Mouse (Mus musculus) lung, postnatal 14 days (tissue): ENCODE data around the gene Bcl2.

Experiments used
- DNase-seq: peaks from one replicate; pipeline ENCODE4 v3.0.0; 2021

Gene Bcl2

GRCm38 (mm10) chr1:106583245-106584241 lies 130.5 kb downstream of the Bcl2 start:
- DNase-seq = peak; percentile 26

- no peak for DNase-seq
These were observed 131.3 kb downstream of the Bcl2 start for GRCm38 (mm10) chr1:106582810-106583209.

- no peak for DNase-seq
These were observed 132.3 kb downstream of the Bcl2 start for GRCm38 (mm10) chr1:106581812-106582211.

GRCm38 (mm10) chr1:106579768-106580167 lies 134.3 kb downstream of the Bcl2 start:
- DNase-seq = no peak

GRCm38 (mm10) chr1:106572506-106572905 lies 141.6 kb downstream of the Bcl2 start:
- no peak for DNase-seq

- DNase-seq = no peak
These were observed 143.2 kb downstream of the Bcl2 start for GRCm38 (mm10) chr1:106570870-106571269.

GRCm38 (mm10) chr1:106570366-106570765 lies 143.7 kb downstream of the Bcl2 start:
- DNase-seq = peak; percentile 15

- no peak for DNase-seq
These were observed 144.4 kb downstream of the Bcl2 start for GRCm38 (mm10) chr1:106569674-106570073.

- DNase-seq = no peak
These were observed 145.2 kb downstream of the Bcl2 start for GRCm38 (mm10) chr1:106568868-106569267.

- DNase-seq = no peak
These were observed 146.6 kb downstream of the Bcl2 start for GRCm38 (mm10) chr1:106567506-106567905.

GRCm38 (mm10) chr1:106566120-106567086 lies 147.7 kb downstream of the Bcl2 start:
- DNase-seq = no peak

- DNase-seq = no peak
These were observed 148.8 kb downstream of the Bcl2 start for GRCm38 (mm10) chr1:106565238-106565637.

GRCm38 (mm10) chr1:106564436-106564835 lies 149.6 kb downstream of the Bcl2 start:
- DNase-seq = no peak

GRCm38 (mm10) chr1:106562751-106563150 lies 151.3 kb downstream of the Bcl2 start:
- DNase-seq = no peak

GRCm38 (mm10) chr1:106561085-106561760 lies 152.9 kb downstream of the Bcl2 start:
- DNase-seq = no peak

- no peak for DNase-seq
These were observed 154.0 kb downstream of the Bcl2 start for GRCm38 (mm10) chr1:106560105-106560504.

- DNase-seq = no peak
These were observed 154.9 kb downstream of the Bcl2 start for GRCm38 (mm10) chr1:106559116-106559605.

GRCm38 (mm10) chr1:106555498-106556168 lies 158.4 kb downstream of the Bcl2 start:
- no peak for DNase-seq

GRCm38 (mm10) chr1:106553846-106554802 lies 159.9 kb downstream of the Bcl2 start:
- no peak for DNase-seq

- DNase-seq = no peak
These were observed 161.2 kb downstream of the Bcl2 start for GRCm38 (mm10) chr1:106552856-106553255.

- no peak for DNase-seq
These were observed 163.5 kb downstream of the Bcl2 start for GRCm38 (mm10) chr1:106550580-106550979.
